19 mouse cellular contexts compared by ENCODE assay signal in the genomic region with DNA sequence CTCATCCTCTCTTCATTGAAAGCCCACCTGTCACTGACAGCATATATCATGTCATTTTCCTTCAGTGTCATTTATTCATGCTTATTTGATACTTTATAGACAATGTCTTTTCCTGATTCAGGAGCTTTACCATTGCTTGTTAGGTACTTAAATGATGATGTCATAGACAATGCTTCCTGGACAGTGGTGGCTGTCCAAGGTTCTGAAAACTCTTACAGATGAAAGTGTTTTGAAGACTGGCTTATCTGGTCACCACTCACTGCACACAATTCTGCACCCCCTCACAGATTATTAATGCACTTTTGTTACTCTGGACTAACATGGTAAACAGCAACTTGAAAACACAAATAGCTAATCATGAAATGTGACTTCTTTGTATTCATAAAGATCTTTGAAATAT.
DNase-seq lines count a peak whose midpoint lies in the region; ATAC-seq and TF ChIP-seq lines count a peak whose summit lies in the region.
"Had no signal": no experiment of that assay in that cellular context is flagged by ENCODE, and none has a peak within 500 bp of the region (broad histone marks: within the 10 kb centered on the region; RNA-seq: fewer than 3 reads in every experiment).

No protein-coding gene starts in this region.

- no peaks in the 10 kb centered on the region for H3K36me3 ChIP-seq in kidney, postnatal 0 days (ENCODE audit: insufficient read depth, low read length)
- no peaks in the 10 kb centered on the region for H3K36me3 ChIP-seq in intestine, embryonic 15.5 days
- H3K36me3 ChIP-seq in hindbrain, embryonic 12.5 days: no peaks in the 10 kb centered on the region
- H3K36me3 ChIP-seq: midbrain, embryonic 13.5 days; neural tube, embryonic 13.5 days; stomach, embryonic 15.5 days had no signal

- H3K9ac ChIP-seq in kidney, postnatal 0 days (ENCODE audit: low read depth, low read length): no peak overlapping the region
- H3K9ac ChIP-seq in intestine, embryonic 15.5 days: no peak overlapping the region
- no peak overlapping the region for H3K9ac ChIP-seq in hindbrain, embryonic 12.5 days
- H3K9ac ChIP-seq: midbrain, embryonic 13.5 days; neural tube, embryonic 13.5 days; stomach, embryonic 15.5 days had no signal

- no peaks in the 10 kb centered on the region for H3K9me3 ChIP-seq in kidney, postnatal 0 days (replicated peaks; ENCODE audit: low read length)
- no peaks in the 10 kb centered on the region for H3K9me3 ChIP-seq in intestine, embryonic 15.5 days
- H3K9me3 ChIP-seq in hindbrain, embryonic 12.5 days (replicated peaks): no peaks in the 10 kb centered on the region
- H3K9me3 ChIP-seq: midbrain, embryonic 13.5 days; neural tube, embryonic 13.5 days; stomach, embryonic 15.5 days had no signal

- no peaks in the 10 kb centered on the region for H3K27me3 ChIP-seq in kidney, postnatal 0 days (ENCODE audit: insufficient read depth, low read length)
- H3K27me3 ChIP-seq in intestine, embryonic 15.5 days (replicated peaks): no peaks in the 10 kb centered on the region
- no peaks in the 10 kb centered on the region for H3K27me3 ChIP-seq in hindbrain, embryonic 12.5 days
- H3K27me3 ChIP-seq: midbrain, embryonic 13.5 days; neural tube, embryonic 13.5 days; stomach, embryonic 15.5 days had no signal

- H3K4me2 ChIP-seq in kidney, postnatal 0 days (ENCODE audit: low read length): no peak overlapping the region
- no peak overlapping the region for H3K4me2 ChIP-seq in intestine, embryonic 15.5 days (replicated peaks)
- H3K4me2 ChIP-seq in hindbrain, embryonic 12.5 days (replicated peaks): no peak overlapping the region
- H3K4me2 ChIP-seq: heart, embryonic 11.5 days; midbrain, embryonic 13.5 days; neural tube, embryonic 13.5 days; stomach, embryonic 15.5 days had no signal

- H3K4me3 ChIP-seq in kidney, postnatal 0 days (replicated peaks; ENCODE audit: low read depth, low read length): no peak overlapping the region
- H3K4me3 ChIP-seq in intestine, embryonic 15.5 days (replicated peaks): no peak overlapping the region
- no peak overlapping the region for H3K4me3 ChIP-seq in hindbrain, embryonic 12.5 days
- H3K4me3 ChIP-seq: erythroblast, embryonic 14.5 days; layer of hippocampus, adult 2 months; midbrain, embryonic 13.5 days; neural tube, embryonic 13.5 days; stomach, embryonic 15.5 days had no signal

- no peak for ATAC-seq in kidney, postnatal 0 days (replicated peaks; ENCODE audit: low FRiP score, low read depth)
- ATAC-seq in intestine, embryonic 15.5 days: no peak
- ATAC-seq in hindbrain, embryonic 12.5 days (ENCODE audit: low FRiP score): no peak
- ATAC-seq: CD4-positive, CD25-positive, alpha-beta regulatory T cell, adult 4 months; hindbrain, embryonic 16.5 days; midbrain, embryonic 13.5 days had no signal

- TF ChIP-seq CTCF in kidney, postnatal 0 days (IDR thresholded peaks at IDR 0.05; ENCODE audit: low read depth): no peak

- no peak overlapping the region for H3K27ac ChIP-seq in kidney, postnatal 0 days
- H3K27ac ChIP-seq in intestine, embryonic 15.5 days: no peak overlapping the region
- H3K27ac ChIP-seq in hindbrain, embryonic 12.5 days: no peak overlapping the region
- H3K27ac ChIP-seq: layer of hippocampus, adult 2 months; midbrain, embryonic 13.5 days; neural tube, embryonic 13.5 days; stomach, embryonic 15.5 days had no signal

- H3K4me1 ChIP-seq in kidney, postnatal 0 days (replicated peaks; ENCODE audit: insufficient read depth, low read length): no peaks in the 10 kb centered on the region
- no peaks in the 10 kb centered on the region for H3K4me1 ChIP-seq in intestine, embryonic 15.5 days (replicated peaks)
- H3K4me1 ChIP-seq in hindbrain, embryonic 12.5 days: no peaks in the 10 kb centered on the region
- H3K4me1 ChIP-seq: midbrain, embryonic 13.5 days; neural tube, embryonic 13.5 days; stomach, embryonic 15.5 days had no signal

- DNase-seq in kidney, postnatal 0 days (ENCODE audit: low spot score): peak; percentile 41
- no peak for DNase-seq in kidney, adult 18-20 months
- DNase-seq in 416B (ENCODE audit: low read depth): peak; percentile 54
- peak; percentile 59 for DNase-seq in R1 (ENCODE audit: low read depth, low spot score)
- DNase-seq in forelimb bud, embryonic 11.5 days (ENCODE audit: low read depth, low spot score): peak; percentile 39
- no peak for DNase-seq in neural tube, embryonic 10.5 days (ENCODE audit: extremely low spot score, low spot score)
- DNase-seq: cerebellum, postnatal 14 days; lung, adult 2 months; right cerebral cortex, postnatal 25 days had no signal

Comparison
In these comparisons a context has a peak if more than half of its experiments do, and no peak if none do; other contexts are left out.
1. DNase-seq: peak in kidney, postnatal 0 days (single experiment), 416B (single experiment), R1 (single experiment) and forelimb bud, embryonic 11.5 days (single experiment); none in kidney, adult 18-20 months (single experiment) and neural tube, embryonic 10.5 days (single experiment).